Mouse (Mus musculus): ENCODE results near the gene Atp13a2.

Atp13a2 gene

GRCm38 (mm10) chr4:141030541-141031206 lies 44.0 kb downstream of the Atp13a2 start:
- in situ Hi-C loops (cut with MboI; ENCODE audit: low sequenced_read_pairs), result no loop called here

GRCm38 (mm10) chr4:141031733-141032132 lies 45.1 kb downstream of the Atp13a2 start:
- in situ Hi-C loops (cut with MboI; ENCODE audit: low sequenced_read_pairs), result no loop called here

GRCm38 (mm10) chr4:141033606-141034549 lies 47.2 kb downstream of the Atp13a2 start:
- in situ Hi-C loops (cut with MboI; ENCODE audit: low sequenced_read_pairs), result no loop called here

- in situ Hi-C loops (cut with MboI; ENCODE audit: low sequenced_read_pairs), result no loop called here
Observed at GRCm38 (mm10) chr4:141041117-141041516, 54.4 kb downstream of the Atp13a2 start.

- in situ Hi-C loops (cut with MboI; ENCODE audit: low sequenced_read_pairs), result no loop called here
Observed at GRCm38 (mm10) chr4:141044816-141045215, 58.1 kb downstream of the Atp13a2 start.

- in situ Hi-C loops (cut with MboI; ENCODE audit: low sequenced_read_pairs), result no loop called here
Observed at GRCm38 (mm10) chr4:141048810-141049475, 62.3 kb downstream of the Atp13a2 start.

GRCm38 (mm10) chr4:141049476-141049835 lies 62.8 kb downstream of the Atp13a2 start:
- in situ Hi-C loops (cut with MboI; ENCODE audit: low sequenced_read_pairs), result no loop called here

GRCm38 (mm10) chr4:141052442-141052841 lies 65.8 kb downstream of the Atp13a2 start:
- in situ Hi-C loops (cut with MboI; ENCODE audit: low sequenced_read_pairs), result no loop called here

- in situ Hi-C loops (cut with MboI; ENCODE audit: low sequenced_read_pairs), result no loop called here
Observed at GRCm38 (mm10) chr4:141053138-141053537, 66.5 kb downstream of the Atp13a2 start.

GRCm38 (mm10) chr4:141053568-141054161 lies 67.0 kb downstream of the Atp13a2 start:
- in situ Hi-C loops (cut with MboI; ENCODE audit: low sequenced_read_pairs), result no loop called here
